Mouse (Mus musculus): ENCODE results near the gene Gm28047. TPM values are rescaled to one million over a fixed set of nuclear protein-coding genes. Genes with fewer than 3 reads are reported as not detected.
A peak's percentile ranks its signal among the peaks of the same experiment; 100 is the strongest.

Gm28047 gene
- polyA plus RNA-seq, 1 experiment from 2014 or later = not detected

DNA sequence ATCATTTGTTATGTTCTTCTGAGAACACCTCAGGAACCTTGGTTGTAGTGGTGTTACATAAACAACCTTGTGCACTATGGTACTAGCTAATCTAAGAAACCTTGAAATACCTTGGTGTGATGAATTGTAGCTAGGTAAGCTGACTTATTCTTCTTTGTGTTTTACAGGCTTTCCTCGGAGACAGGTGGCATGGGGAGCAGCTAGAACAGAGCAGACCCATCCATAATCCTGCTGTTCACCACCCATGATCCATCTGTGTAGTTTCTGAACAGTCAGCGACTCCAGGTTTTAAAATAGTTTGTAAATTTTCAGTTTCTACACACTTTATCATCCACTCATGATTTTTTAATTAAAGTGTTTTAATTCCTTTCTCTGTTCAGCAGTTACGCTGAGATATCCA lies 126.5 kb downstream of the Gm28047 start:
- H3K9ac ChIP-seq (ENCODE audit: low read length) = no peak overlapping the region
- WGBS = 89% methylated on average over 3 of the region's 3 CpGs

DNA sequence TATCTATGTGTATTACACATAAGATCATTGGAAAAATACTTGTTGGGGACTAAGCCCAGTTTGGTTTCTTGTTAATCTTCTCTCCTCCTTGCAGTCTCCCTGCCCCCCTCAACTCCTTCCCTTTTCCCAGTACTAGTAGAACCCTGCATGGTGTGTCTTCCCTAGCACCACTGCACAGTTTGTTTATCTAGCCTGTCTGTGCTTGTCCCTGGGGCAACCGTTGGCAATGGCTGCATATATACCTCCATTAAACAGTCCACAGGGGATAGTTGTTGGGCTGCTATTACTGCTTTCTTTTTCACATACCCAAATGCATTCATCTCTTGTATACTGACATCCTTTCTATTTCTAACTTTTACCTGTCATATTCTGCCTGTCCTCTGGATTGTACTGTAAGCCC lies 137.2 kb downstream of the Gm28047 start:
- Histone ChIP-seq H3K9ac (ENCODE audit: low read length) (no peak overlapping the region), H3K4me3 (ENCODE audit: control insufficient read depth in 1 of 2, insufficient read depth in 1 of 2, low read depth in 1 of 2, low read length in 2 of 2) (no peak overlapping the region), H3K4me1 (ENCODE audit: control insufficient read depth in 2 of 2, insufficient read depth in 2 of 2, low read length in 2 of 2) (peaks cover 2 to 12% of the 10 kb centered on the region in 2 experiments), H3K27me3 (ENCODE audit: control insufficient read depth, insufficient read depth, low read length) (no peaks in the 10 kb centered on the region), H3K27ac (replicated peaks in 1 of 2; ENCODE audit: control insufficient read depth in 1 of 2, insufficient read depth in 1 of 2, low read depth in 2 of 2, low read length in 2 of 2) (no peak overlapping the region), H3K36me3 (ENCODE audit: control insufficient read depth, insufficient read depth, low read length) (peaks cover 95% of the 10 kb centered on the region), H3K4me2 (ENCODE audit: low read length) (no peak overlapping the region), H3K9me3 (ENCODE audit: control insufficient read depth, low read length) (no peaks in the 10 kb centered on the region)
- ATAC-seq (ENCODE audit: insufficient number of reproducible peaks, insufficient read depth, low FRiP score, low read depth) = no peak
- 77% methylated on average over 1 of the region's 1 CpGs for WGBS

More for the DNA sequence above, 126.5 kb downstream of the Gm28047 start:
- H3K27ac ChIP-seq (replicated peaks in 1 of 2; ENCODE audit: control insufficient read depth in 1 of 2, insufficient read depth in 1 of 2, low read depth in 2 of 2, low read length in 2 of 2) = no peak overlapping the region
- H3K36me3 ChIP-seq (ENCODE audit: control insufficient read depth, insufficient read depth, low read length) = peaks cover 98% of the 10 kb centered on the region
- ATAC-seq (ENCODE audit: insufficient number of reproducible peaks, insufficient read depth, low FRiP score, low read depth) = no peak
- H3K4me2 ChIP-seq (ENCODE audit: low read length) = no peak overlapping the region
- no peaks in the 10 kb centered on the region for H3K4me1 ChIP-seq (ENCODE audit: control insufficient read depth in 2 of 2, insufficient read depth in 2 of 2, low read length in 2 of 2)
- no peaks in the 10 kb centered on the region for H3K9me3 ChIP-seq (ENCODE audit: control insufficient read depth, low read length)
- H3K27me3 ChIP-seq (ENCODE audit: control insufficient read depth, insufficient read depth, low read length) = no peaks in the 10 kb centered on the region
- no peak overlapping the region for H3K4me3 ChIP-seq (ENCODE audit: control insufficient read depth in 1 of 2, insufficient read depth in 1 of 2, low read depth in 1 of 2, low read length in 2 of 2)

DNA sequence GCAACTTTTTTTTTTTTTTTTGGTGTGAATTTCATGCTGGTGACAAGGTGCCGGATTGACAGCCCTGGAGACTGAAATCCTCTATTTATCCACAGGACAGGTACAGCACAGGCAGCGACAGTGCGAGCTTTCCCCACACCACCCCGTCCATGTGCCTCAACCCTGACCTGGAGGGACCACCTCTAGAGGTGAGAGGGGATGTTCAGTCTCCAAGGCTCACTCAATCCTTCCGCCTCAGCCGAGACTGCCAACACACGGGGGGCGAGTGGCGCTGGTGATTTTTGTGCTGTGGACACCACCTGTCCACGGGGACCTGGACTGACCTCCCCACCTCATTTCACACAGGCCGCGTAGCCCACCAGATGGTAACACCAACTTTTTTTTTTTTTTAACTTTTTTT lies 139.0 kb downstream of the Gm28047 start:
- Histone ChIP-seq H3K4me3 (ENCODE audit: control insufficient read depth in 1 of 2, insufficient read depth in 1 of 2, low read depth in 1 of 2, low read length in 2 of 2) (no peak overlapping the region), H3K9me3 (ENCODE audit: control insufficient read depth, low read length) (no peaks in the 10 kb centered on the region), H3K9ac (ENCODE audit: low read length) (no peak overlapping the region), H3K27me3 (ENCODE audit: control insufficient read depth, insufficient read depth, low read length) (no peaks in the 10 kb centered on the region), H3K27ac (replicated peaks in 1 of 2; ENCODE audit: control insufficient read depth in 1 of 2, insufficient read depth in 1 of 2, low read depth in 2 of 2, low read length in 2 of 2) (no peak overlapping the region), H3K36me3 (ENCODE audit: control insufficient read depth, insufficient read depth, low read length) (peaks cover 96% of the 10 kb centered on the region), H3K4me2 (ENCODE audit: low read length) (no peak overlapping the region), H3K4me1 (ENCODE audit: control insufficient read depth in 2 of 2, insufficient read depth in 2 of 2, low read length in 2 of 2) (peaks cover 2 to 24% of the 10 kb centered on the region in 2 experiments)
- ATAC-seq (ENCODE audit: insufficient number of reproducible peaks, insufficient read depth, low FRiP score, low read depth) = no peak
- 84% methylated on average over 12 of the region's 12 CpGs for WGBS

- peaks cover 2 to 24% of the 10 kb centered on the region in 2 experiments for H3K4me1 ChIP-seq (ENCODE audit: control insufficient read depth in 2 of 2, insufficient read depth in 2 of 2, low read length in 2 of 2)
- no peak overlapping the region for H3K9ac ChIP-seq (ENCODE audit: low read length)
- no peak overlapping the region for H3K4me3 ChIP-seq (ENCODE audit: control insufficient read depth in 1 of 2, insufficient read depth in 1 of 2, low read depth in 1 of 2, low read length in 2 of 2)
- no peaks in the 10 kb centered on the region for H3K9me3 ChIP-seq (ENCODE audit: control insufficient read depth, low read length)
- 42% methylated on average over 3 of the region's 3 CpGs for WGBS
- H3K4me2 ChIP-seq (ENCODE audit: low read length) = peak overlapping the region; percentile 17; the same call in 1 of the 2 replicates
- no peaks in the 10 kb centered on the region for H3K27me3 ChIP-seq (ENCODE audit: control insufficient read depth, insufficient read depth, low read length)
- no peak for ATAC-seq (ENCODE audit: insufficient number of reproducible peaks, insufficient read depth, low FRiP score, low read depth)
- no peak overlapping the region; a peak in 2 of 4 replicates for H3K27ac ChIP-seq (replicated peaks in 1 of 2; ENCODE audit: control insufficient read depth in 1 of 2, insufficient read depth in 1 of 2, low read depth in 2 of 2, low read length in 2 of 2)
- H3K36me3 ChIP-seq (ENCODE audit: control insufficient read depth, insufficient read depth, low read length) = peaks cover 95% of the 10 kb centered on the region
Observed at GRCm38 (mm10) chr15:102483136-102483535, 141.7 kb downstream of the Gm28047 start.

GRCm38 (mm10) chr15:102474520-102474919 lies 150.3 kb downstream of the Gm28047 start:
- Histone ChIP-seq H3K4me3 (ENCODE audit: control insufficient read depth in 1 of 2, insufficient read depth in 1 of 2, low read depth in 1 of 2, low read length in 2 of 2) (no peak overlapping the region), H3K9me3 (ENCODE audit: control insufficient read depth, low read length) (no peaks in the 10 kb centered on the region), H3K9ac (ENCODE audit: low read length) (no peak overlapping the region), H3K27ac (replicated peaks in 1 of 2; ENCODE audit: control insufficient read depth in 1 of 2, insufficient read depth in 1 of 2, low read depth in 2 of 2, low read length in 2 of 2) (no peak overlapping the region), H3K36me3 (ENCODE audit: control insufficient read depth, insufficient read depth, low read length) (peaks cover 68% of the 10 kb centered on the region), H3K27me3 (ENCODE audit: control insufficient read depth, insufficient read depth, low read length) (no peaks in the 10 kb centered on the region), H3K4me2 (ENCODE audit: low read length) (no peak overlapping the region), H3K4me1 (ENCODE audit: control insufficient read depth in 2 of 2, insufficient read depth in 2 of 2, low read length in 2 of 2) (peaks cover 2 to 18% of the 10 kb centered on the region in 2 experiments; a peak in 3 of 4 replicates)
- WGBS = 74% methylated on average over 2 of the region's 2 CpGs
- no peak for ATAC-seq (ENCODE audit: insufficient number of reproducible peaks, insufficient read depth, low FRiP score, low read depth)

MicroRNAs encoded within 50 kb of the gene (microRNA counts, 519-probe panel; counts per million panel counts)
- microRNA mmu-miR-688 = 322 counts per million, percentile 70 among the panel's probes with 10 or more counts

Small RNA genes lying within 50 kb of the gene (microRNA-seq; reads per million reads assigned to microRNA genes)
- gene Mir688 = not detected

Other genes with a start within 250 kb of the Gm28047 start
- 8.0 and 8.2 TPM in 2 replicates for gene Sp1, start 218.9 kb downstream of the Gm28047 start, polyA plus RNA-seq (2014; fragmentation: Nextera tagmentation; extraction: Ambion mirVana)
- gene Amhr2, start 179.7 kb downstream of the Gm28047 start, polyA plus RNA-seq (2014; fragmentation: Nextera tagmentation; extraction: Ambion mirVana) = 2.1 and 3.1 TPM in 2 replicates
- 108 and 114 TPM in 2 replicates for gene Prr13, start 166.0 kb downstream of the Gm28047 start, polyA plus RNA-seq (2014; fragmentation: Nextera tagmentation; extraction: Ambion mirVana)
- 184 and 194 TPM in 2 replicates for gene Pcbp2, start 154.5 kb downstream of the Gm28047 start, polyA plus RNA-seq (2014; fragmentation: Nextera tagmentation; extraction: Ambion mirVana)
- 4.2 TPM in 1 of 2 replicates, not detected in the other for gene Gm10337, start 121.3 kb downstream of the Gm28047 start, polyA plus RNA-seq (2014; fragmentation: Nextera tagmentation; extraction: Ambion mirVana)
- gene Map3k12, start 108.0 kb downstream of the Gm28047 start, polyA plus RNA-seq (2014; fragmentation: Nextera tagmentation; extraction: Ambion mirVana) = 10.4 and 10.7 TPM in 2 replicates
- gene Tarbp2, start 106.9 kb downstream of the Gm28047 start, polyA plus RNA-seq (2014; fragmentation: Nextera tagmentation; extraction: Ambion mirVana) = 81.7 and 83.8 TPM in 2 replicates
- gene Npff, start 100.1 kb downstream of the Gm28047 start, polyA plus RNA-seq (2014; fragmentation: Nextera tagmentation; extraction: Ambion mirVana) = 1.4 and 2.1 TPM in 2 replicates
- gene Atf7, start 397 bp upstream of the Gm28047 start, polyA plus RNA-seq (2014; fragmentation: Nextera tagmentation; extraction: Ambion mirVana) = 27.0 and 29.7 TPM in 2 replicates
- gene Atp5g2, start 47.3 kb upstream of the Gm28047 start, polyA plus RNA-seq (2014; fragmentation: Nextera tagmentation; extraction: Ambion mirVana) = 98.6 and 118 TPM in 2 replicates
- 66.2 and 66.5 TPM in 2 replicates for gene Calcoco1, start 97.1 kb upstream of the Gm28047 start, polyA plus RNA-seq (2014; fragmentation: Nextera tagmentation; extraction: Ambion mirVana)

Measured in heart, embryonic 14.5 days (tissue).